Mouse (Mus musculus): ENCODE results near the gene Uap1.

- peak; percentile 89 for TF ChIP-seq CTCF (IDR thresholded peaks at IDR 0.05)
- TF ChIP-seq EP300 (IDR thresholded peaks at IDR 0.05) = no peak
These were observed 38.3 kb downstream of the Uap1 start for GRCm38 (mm10) chr1:170136351-170137009.

All from lung, postnatal 0 days (tissue).